Mouse (Mus musculus) T-helper 17 cell (primary cell): ENCODE measurements at regions not wholly inside any gene's neighbourhood (a gene's known extent, or its start where the extent isn't known, plus 50 kb on each side); places are given as distances from the start of the nearest gene placed in this dataset.

ENCODE experiments used
- in situ Hi-C, 2 experiments: fragments of 300-600 bp; cut with MboI, MseI; formaldehyde crosslinking; loops; 1 replicate in 1 of 2; 2 replicates in 1 of 2; pipeline ENCODE4 v1.15.1; 2025; ENCODE audit warnings: high pct_unique_total_duplicates in 2 of 2

- in situ Hi-C loops: no loop called here
Observed at GRCm38 (mm10) chr6:148548138-148548778, 104.1 kb upstream of the Tmtc1 start.

GRCm38 (mm10) chr6:148543047-148543446 is 98.9 kb upstream of the Tmtc1 start:
- in situ Hi-C loops: no loop called here

- in situ Hi-C loops: no loop called here
Observed at GRCm38 (mm10) chr6:148541981-148542380, 97.8 kb upstream of the Tmtc1 start.

- in situ Hi-C loops: no loop called here
Observed at GRCm38 (mm10) chr6:148539207-148539960, 95.2 kb upstream of the Tmtc1 start.

GRCm38 (mm10) chr6:148534364-148534763 is 90.2 kb upstream of the Tmtc1 start:
- in situ Hi-C loops: no loop called here

- in situ Hi-C loops: no loop called here
Observed at GRCm38 (mm10) chr6:148531068-148531467, 86.9 kb upstream of the Tmtc1 start.

GRCm38 (mm10) chr6:148528611-148529010 is 84.4 kb upstream of the Tmtc1 start:
- in situ Hi-C loops: loop anchor here in 1 of 2 experiments (5.0 kb wide), 1 partner anchor 229 kb away; no protein-coding TSS in a partner anchor

GRCm38 (mm10) chr6:148522893-148523292 is 78.7 kb upstream of the Tmtc1 start:
- in situ Hi-C loops: no loop called here

- in situ Hi-C loops: no loop called here
Observed at GRCm38 (mm10) chr6:148517536-148518245, 73.5 kb upstream of the Tmtc1 start.

GRCm38 (mm10) chr6:148516654-148517053 is 72.5 kb upstream of the Tmtc1 start:
- in situ Hi-C loops: no loop called here

- in situ Hi-C loops: no loop called here
Observed at GRCm38 (mm10) chr6:148515105-148515504, 70.9 kb upstream of the Tmtc1 start.

GRCm38 (mm10) chr6:148514645-148515044 is 70.5 kb upstream of the Tmtc1 start:
- in situ Hi-C loops: no loop called here

- in situ Hi-C loops: no loop called here
Observed at GRCm38 (mm10) chr6:148514124-148514523, 69.9 kb upstream of the Tmtc1 start.

GRCm38 (mm10) chr6:148513134-148513533 is 68.9 kb upstream of the Tmtc1 start:
- in situ Hi-C loops: no loop called here

- in situ Hi-C loops: no loop called here
Observed at GRCm38 (mm10) chr6:148505325-148505724, 61.1 kb upstream of the Tmtc1 start.

- in situ Hi-C loops: no loop called here
Observed at GRCm38 (mm10) chr6:148500251-148501179, 56.3 kb upstream of the Tmtc1 start.
